Mouse (Mus musculus): ENCODE data around the gene Ndufaf2. TPM values are rescaled to one million over a fixed set of nuclear protein-coding genes. Genes with fewer than 3 reads are reported as not detected.

The Ndufaf2 gene
- total and polyA plus RNA-seq, 3 experiments: 37.1 to 117 (median 51.2) TPM

GRCm38 (mm10) chr13:108187994-108188393 lies 29.6 kb upstream of the Ndufaf2 start:
- no peak for TF ChIP-seq USF2 (conservative IDR thresholded peaks at IDR 0.05; ENCODE audit: low read depth, low read length)
- no peak for TF ChIP-seq MAX (IDR thresholded peaks at IDR 0.05; ENCODE audit: low read length)
- no peak for TF ChIP-seq HCFC1 (IDR thresholded peaks at IDR 0.05; ENCODE audit: low read depth, low read length)
- no peak for TF ChIP-seq USF1 (IDR thresholded peaks at IDR 0.05; ENCODE audit: low read depth, low read length)
- TF ChIP-seq ETS1 (conservative IDR thresholded peaks at IDR 0.05; ENCODE audit: low read depth, low read length): no peak
- no peak for TF ChIP-seq E2F4 (IDR thresholded peaks at IDR 0.05; ENCODE audit: insufficient replicate concordance, low read depth, low read length)
- TF ChIP-seq TBP (conservative IDR thresholded peaks at IDR 0.05; ENCODE audit: low read depth, low read length): no peak
- no peak for TF ChIP-seq KAT2A (IDR thresholded peaks at IDR 0.05; ENCODE audit: insufficient replicate concordance, low read length)
- no peak for TF ChIP-seq PAX5 (IDR thresholded peaks at IDR 0.05; ENCODE audit: low read length)
- TF ChIP-seq ZKSCAN1 (IDR thresholded peaks at IDR 0.05; ENCODE audit: borderline replicate concordance, low read depth, low read length): no peak
- no peak for TF ChIP-seq RCOR1 (conservative IDR thresholded peaks at IDR 0.05; ENCODE audit: low read depth, low read length)
- in situ Hi-C loops (cut with MboI; ENCODE audit: low pct_ligation_motif_present, low pct_unique_long_range_greater_than_20kb, low sequenced_read_pairs) (loop anchor here (25.0 kb wide), 1 partner anchor 1024 kb away; no protein-coding TSS in a partner anchor), dilution Hi-C loops (cut with MboI; ENCODE audit: extremely low pct_ligation_motif_present, extremely low pct_unique_long_range_greater_than_20kb, low sequenced_read_pairs) (no loop called here)
- Histone ChIP-seq H3K79me2 (replicated peaks; ENCODE audit: control insufficient read depth, extremely low read depth, insufficient read depth, poor library complexity, severe bottlenecking) (no peaks in the 10 kb centered on the region), H3K4me2 (ENCODE audit: insufficient read depth, low read depth, poor library complexity, severe bottlenecking) (no peak overlapping the region), H3K9me3 (replicated peaks; ENCODE audit: low read length) (no peaks in the 10 kb centered on the region), H3K9ac (ENCODE audit: insufficient read depth, low read depth) (no peak overlapping the region), H3K27me3 (replicated peaks) (no peaks in the 10 kb centered on the region), H3K27ac (ENCODE audit: insufficient read depth, low read depth) (no peak overlapping the region), H3K36me3 (replicated peaks in 1 of 2; ENCODE audit: control insufficient read depth in 1 of 2, insufficient read depth in 1 of 2, low read length in 1 of 2) (peaks cover 36 to 65% of the 10 kb centered on the region in 2 experiments), H3K4me1 (ENCODE audit: control insufficient read depth in 1 of 2, insufficient read depth in 2 of 2) (peaks cover 4 to 18% of the 10 kb centered on the region in 2 experiments; a peak in 3 of 4 replicates), H3K4me3 (replicated peaks in 1 of 3; ENCODE audit: low read depth in 2 of 3, low read length in 2 of 3, poor library complexity in 1 of 3) (no peak overlapping the region)
- DNase-seq (ENCODE audit: extremely low read depth): no peak

DNA sequence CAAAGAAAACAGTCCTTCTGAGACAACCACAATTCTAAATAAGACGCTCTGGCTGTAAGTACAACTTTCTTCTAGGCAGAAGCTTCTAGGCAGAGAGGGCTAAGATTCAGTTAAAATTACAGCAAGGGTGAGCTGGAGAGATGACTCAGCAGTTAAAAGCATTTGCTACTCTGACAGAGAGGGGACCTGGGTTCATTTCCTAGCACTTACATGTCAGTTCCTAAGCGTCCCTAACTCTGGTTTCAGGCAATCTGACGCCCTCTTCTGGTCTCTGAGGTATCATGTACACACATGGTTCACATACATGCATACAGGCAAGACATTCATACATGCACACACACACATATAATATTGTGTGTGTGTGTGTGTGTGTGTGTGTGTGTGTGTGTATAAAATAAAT lies 27.1 kb upstream of the Ndufaf2 start:
- H3K4me1 ChIP-seq (ENCODE audit: control insufficient read depth in 1 of 2, insufficient read depth in 2 of 2): peaks cover under 1 to 5% of the 10 kb centered on the region in 2 experiments; a peak in 3 of 4 replicates
- in situ Hi-C loops (cut with MboI; ENCODE audit: low pct_ligation_motif_present, low pct_unique_long_range_greater_than_20kb, low sequenced_read_pairs): loop anchor here (25.0 kb wide), 1 partner anchor 1027 kb away; no protein-coding TSS in a partner anchor
- no peak overlapping the region for H3K4me2 ChIP-seq (ENCODE audit: insufficient read depth, low read depth, poor library complexity, severe bottlenecking)
- H3K9me3 ChIP-seq (replicated peaks; ENCODE audit: low read length): no peaks in the 10 kb centered on the region
- H3K79me2 ChIP-seq (replicated peaks; ENCODE audit: control insufficient read depth, extremely low read depth, insufficient read depth, poor library complexity, severe bottlenecking): no peaks in the 10 kb centered on the region
- peaks cover 54 to 78% of the 10 kb centered on the region in 2 experiments for H3K36me3 ChIP-seq (replicated peaks in 1 of 2; ENCODE audit: control insufficient read depth in 1 of 2, insufficient read depth in 1 of 2, low read length in 1 of 2)
- dilution Hi-C loops (cut with MboI; ENCODE audit: extremely low pct_ligation_motif_present, extremely low pct_unique_long_range_greater_than_20kb, low sequenced_read_pairs): no loop called here
- H3K4me3 ChIP-seq (replicated peaks in 1 of 3; ENCODE audit: low read depth in 2 of 3, low read length in 2 of 3, poor library complexity in 1 of 3): no peak overlapping the region
- no peak for DNase-seq (ENCODE audit: extremely low read depth)
- no peaks in the 10 kb centered on the region for H3K27me3 ChIP-seq (replicated peaks)
- H3K9ac ChIP-seq (ENCODE audit: insufficient read depth, low read depth): no peak overlapping the region
- no peak overlapping the region for H3K27ac ChIP-seq (ENCODE audit: insufficient read depth, low read depth)
- no peak for TF ChIP-seq TBP (conservative IDR thresholded peaks at IDR 0.05; ENCODE audit: low read depth, low read length)
- TF ChIP-seq CTCF (conservative IDR thresholded peaks at IDR 0.05 in 1 of 2, IDR thresholded peaks at IDR 0.05 in 1 of 2; ENCODE audit: low read depth in 2 of 2, low read length in 2 of 2): no peak
- TF ChIP-seq USF2 (conservative IDR thresholded peaks at IDR 0.05; ENCODE audit: low read depth, low read length): no peak
- TF ChIP-seq IRF4 (IDR thresholded peaks at IDR 0.05; ENCODE audit: low read depth, low read length): no peak
- TF ChIP-seq UBTF (IDR thresholded peaks at IDR 0.05; ENCODE audit: low read depth, low read length): no peak
- no peak for TF ChIP-seq BHLHE40 (IDR thresholded peaks at IDR 0.05; ENCODE audit: low read depth, low read length)

All from CH12.LX (cell line).